Mouse (Mus musculus) neural tube, embryonic 14.5 days (tissue): ENCODE measurements around the gene Brd7. TPM values are rescaled to one million over a fixed set of nuclear protein-coding genes. Genes with fewer than 3 reads are reported as not detected.

Experiments used
- ATAC-seq: fragments of 200-750 bp; cut with Nextera tagmentation; 2 replicates; pipeline ENCODE4 v1.8.0; 2017; ENCODE audit warnings: low read depth, mild to moderate bottlenecking, moderate TSS enrichment, moderate library complexity
- H3K27ac ChIP-seq: fragments of 300-500 bp; sonication (generic); 2 replicates; pipeline ENCODE4 v1.5.1; 2014; ENCODE audit warnings: low read depth, mild to moderate bottlenecking, control low read depth, low read length, moderate library complexity, mixed read lengths
- H3K27me3 ChIP-seq: fragments of 300-500 bp; sonication (generic); 2 replicates; pipeline ENCODE4 v1.6.1; 2014; ENCODE audit warnings: low read length; ENCODE audit not compliant: control insufficient read depth, insufficient read depth
- H3K36me3 ChIP-seq: fragments of 300-500 bp; sonication (generic); 2 replicates; pipeline ENCODE4 v1.6.1; 2014; ENCODE audit warnings: low read length, mixed read lengths; ENCODE audit not compliant: control insufficient read depth, insufficient read depth
- H3K4me1 ChIP-seq: fragments of 300-500 bp; sonication (generic); 2 replicates; pipeline ENCODE4 v1.6.1; 2014; ENCODE audit warnings: low read length; ENCODE audit not compliant: control insufficient read depth, insufficient read depth
- H3K4me2 ChIP-seq: fragments of 300-500 bp; sonication (generic); 2 replicates; pipeline ENCODE4 v1.6.1; 2014; ENCODE audit warnings: mild to moderate bottlenecking, low read depth, low read length, control low read depth
- H3K4me3 ChIP-seq: fragments of 300-500 bp; sonication (generic); 2 replicates; pipeline ENCODE4 v1.5.1; 2014; ENCODE audit warnings: low read depth, low read length, control low read depth, mixed read lengths
- H3K9ac ChIP-seq: fragments of 300-500 bp; sonication (generic); replicated peaks from 2 replicates; pipeline ENCODE4 v1.6.1; 2014; ENCODE audit warnings: low read depth, mild to moderate bottlenecking, control low read depth, low read length, mixed read lengths
- H3K9me3 ChIP-seq: fragments of 300-500 bp; sonication (generic); 2 replicates; pipeline ENCODE4 v1.6.1; 2016; ENCODE audit warnings: low read length; ENCODE audit not compliant: control insufficient read depth
- WGBS: fragments of 180-500 bp; shearing (Covaris S2); extraction: QIAGEN DNeasy Blood & Tissue Kit; methylation state at CpG from one replicate; pipeline ENCODE4 v1.1.7; 2014; 5-methylcytosine and 5-hydroxymethylcytosine counted together
- polyA plus RNA-seq: library from polyadenylated mRNA; unstranded; fragments of >200 nt; fragmentation: Nextera tagmentation; extraction: Ambion mirVana; gene quantifications from 2 replicates; pipeline ENCODE4 v1.2.1, GENCODE M21; 2014

Brd7 gene
- polyA plus RNA-seq, 1 experiment from 2014 or later = 66.1 TPM

GRCm38 (mm10) chr8:88321387-88321786 lies 40.6 kb downstream of the Brd7 start:
- ATAC-seq = no peak
- H3K9me3 ChIP-seq = no peaks in the 10 kb centered on the region

GRCm38 (mm10) chr8:88320134-88320533 lies 41.9 kb downstream of the Brd7 start:
- Histone ChIP-seq H3K9me3 (no peaks in the 10 kb centered on the region), H3K27ac (no peak overlapping the region), H3K36me3 (no peaks in the 10 kb centered on the region), H3K27me3 (no peaks in the 10 kb centered on the region), H3K9ac (no peak overlapping the region), H3K4me1 (no peaks in the 10 kb centered on the region), H3K4me2 (no peak overlapping the region), H3K4me3 (no peak overlapping the region)
- WGBS = 96% methylated on average over 6 of the region's 6 CpGs
- ATAC-seq = no peak

More at GRCm38 (mm10) chr8:88321387-88321786, 40.6 kb downstream of the Brd7 start:
- 0 out of 2 replicates have a peak, but pooled peaks cover 4% of the 10 kb centered on the region for H3K36me3 ChIP-seq
- no peak overlapping the region for H3K9ac ChIP-seq
- H3K27me3 ChIP-seq = no peaks in the 10 kb centered on the region
- 91% methylated on average over 5 of the region's 5 CpGs for WGBS
- no peak overlapping the region for H3K4me3 ChIP-seq
- H3K27ac ChIP-seq = no peak overlapping the region
- H3K4me2 ChIP-seq = no peak overlapping the region
- H3K4me1 ChIP-seq = no peaks in the 10 kb centered on the region

GRCm38 (mm10) chr8:88318151-88318550 lies 43.8 kb downstream of the Brd7 start:
- 89% methylated on average over 8 of the region's 8 CpGs for WGBS
- no peak for ATAC-seq
- no peak overlapping the region for H3K9ac ChIP-seq

GRCm38 (mm10) chr8:88317341-88317740 lies 44.7 kb downstream of the Brd7 start:
- Histone ChIP-seq H3K27me3 (no peaks in the 10 kb centered on the region), H3K4me3 (no peak overlapping the region), H3K4me1 (no peaks in the 10 kb centered on the region), H3K4me2 (no peak overlapping the region), H3K9me3 (no peaks in the 10 kb centered on the region), H3K27ac (no peak overlapping the region), H3K9ac (no peak overlapping the region), H3K36me3 (no peaks in the 10 kb centered on the region)
- WGBS = 68% methylated on average over 5 of the region's 5 CpGs
- ATAC-seq = no peak

More at GRCm38 (mm10) chr8:88318151-88318550, 43.8 kb downstream of the Brd7 start:
- no peaks in the 10 kb centered on the region for H3K4me1 ChIP-seq
- no peaks in the 10 kb centered on the region for H3K36me3 ChIP-seq
- H3K27me3 ChIP-seq = no peaks in the 10 kb centered on the region
- H3K4me2 ChIP-seq = no peak overlapping the region
- no peak overlapping the region for H3K27ac ChIP-seq
- no peaks in the 10 kb centered on the region for H3K9me3 ChIP-seq
- H3K4me3 ChIP-seq = no peak overlapping the region

- no peak overlapping the region for H3K4me3 ChIP-seq
- H3K27me3 ChIP-seq = no peaks in the 10 kb centered on the region
- H3K36me3 ChIP-seq = no peaks in the 10 kb centered on the region
- ATAC-seq = peak; percentile 64
- H3K27ac ChIP-seq = no peak overlapping the region
- no peaks in the 10 kb centered on the region for H3K4me1 ChIP-seq
- H3K9me3 ChIP-seq = no peaks in the 10 kb centered on the region
- no peak overlapping the region for H3K9ac ChIP-seq
- 60% methylated on average over 8 of the region's 8 CpGs for WGBS
- H3K4me2 ChIP-seq = no peak overlapping the region
These were observed 45.7 kb downstream of the Brd7 start for GRCm38 (mm10) chr8:88316139-88316931.

GRCm38 (mm10) chr8:88315302-88315701 lies 46.7 kb downstream of the Brd7 start:
- no peaks in the 10 kb centered on the region for H3K9me3 ChIP-seq
- no peaks in the 10 kb centered on the region for H3K36me3 ChIP-seq
- H3K27ac ChIP-seq = no peak overlapping the region
- H3K4me1 ChIP-seq = no peaks in the 10 kb centered on the region
- H3K9ac ChIP-seq = no peak overlapping the region
- no peaks in the 10 kb centered on the region for H3K27me3 ChIP-seq
- H3K4me3 ChIP-seq = no peak overlapping the region
- no peak overlapping the region for H3K4me2 ChIP-seq
- WGBS = 93% methylated on average over 8 of the region's 8 CpGs
- no peak for ATAC-seq

- no peak for ATAC-seq
- WGBS = 92% methylated on average over 12 of the region's 12 CpGs
- Histone ChIP-seq H3K27ac (no peak overlapping the region), H3K9ac (no peak overlapping the region), H3K4me2 (no peak overlapping the region), H3K4me3 (no peak overlapping the region), H3K27me3 (no peaks in the 10 kb centered on the region), H3K36me3 (no peaks in the 10 kb centered on the region), H3K9me3 (no peaks in the 10 kb centered on the region), H3K4me1 (no peaks in the 10 kb centered on the region)
These were observed 48.0 kb downstream of the Brd7 start for GRCm38 (mm10) chr8:88313991-88314390.

- 84% methylated on average over 8 of the region's 8 CpGs for WGBS
- Histone ChIP-seq H3K36me3 (no peaks in the 10 kb centered on the region), H3K27ac (no peak overlapping the region), H3K27me3 (no peaks in the 10 kb centered on the region), H3K4me2 (no peak overlapping the region), H3K9me3 (no peaks in the 10 kb centered on the region), H3K9ac (no peak overlapping the region), H3K4me1 (no peaks in the 10 kb centered on the region), H3K4me3 (no peak overlapping the region)
- ATAC-seq = no peak
These were observed 49.0 kb downstream of the Brd7 start for GRCm38 (mm10) chr8:88312966-88313365.

- H3K27me3 ChIP-seq = no peaks in the 10 kb centered on the region
- H3K4me3 ChIP-seq = no peak overlapping the region
- ATAC-seq = no peak
- WGBS = 91% methylated on average over 13 of the region's 13 CpGs
- no peaks in the 10 kb centered on the region for H3K36me3 ChIP-seq
- H3K9ac ChIP-seq = no peak overlapping the region
- no peaks in the 10 kb centered on the region for H3K9me3 ChIP-seq
- no peak overlapping the region for H3K27ac ChIP-seq
- no peaks in the 10 kb centered on the region for H3K4me1 ChIP-seq
- H3K4me2 ChIP-seq = no peak overlapping the region
These were observed 51.7 kb downstream of the Brd7 start for GRCm38 (mm10) chr8:88310286-88310685.
